Mouse (Mus musculus) erythroblast, adult 5-6 weeks (primary cell): ENCODE measurements around the gene Srsf12. TPM values are rescaled to one million over a fixed set of nuclear protein-coding genes. Genes with fewer than 3 reads are reported as not detected.

Source experiments
- ATAC-seq: replicated peaks from 2 replicates; pipeline ENCODE4 v1.8.0; 2016; ENCODE audit warnings: moderate number of reproducible peaks, mild to moderate bottlenecking, moderate TSS enrichment, inconsistent platforms; ENCODE audit not compliant: poor library complexity, low FRiP score, severe bottlenecking
- total RNA-seq, 2 experiments: library from RNA; stranded (forward) in 1 of 2; stranded (reverse) in 1 of 2; fragments of 150-400 nt in 1 of 2; fragments of 200-764, 138-1000 nt in 1 of 2; gene quantifications; 2 replicates each; pipeline versions ENCODE4 v1.2.3 to v1.2.4; 2015 to 2017; ENCODE audit warnings: low replicate concordance in 2 of 2

Gene Srsf12
- total RNA-seq (2015; ENCODE audit: low replicate concordance) (not detected in 2 replicates), total RNA-seq (2017; ENCODE audit: low replicate concordance) (0.09 and 0.14 TPM in 2 replicates)

DNA sequence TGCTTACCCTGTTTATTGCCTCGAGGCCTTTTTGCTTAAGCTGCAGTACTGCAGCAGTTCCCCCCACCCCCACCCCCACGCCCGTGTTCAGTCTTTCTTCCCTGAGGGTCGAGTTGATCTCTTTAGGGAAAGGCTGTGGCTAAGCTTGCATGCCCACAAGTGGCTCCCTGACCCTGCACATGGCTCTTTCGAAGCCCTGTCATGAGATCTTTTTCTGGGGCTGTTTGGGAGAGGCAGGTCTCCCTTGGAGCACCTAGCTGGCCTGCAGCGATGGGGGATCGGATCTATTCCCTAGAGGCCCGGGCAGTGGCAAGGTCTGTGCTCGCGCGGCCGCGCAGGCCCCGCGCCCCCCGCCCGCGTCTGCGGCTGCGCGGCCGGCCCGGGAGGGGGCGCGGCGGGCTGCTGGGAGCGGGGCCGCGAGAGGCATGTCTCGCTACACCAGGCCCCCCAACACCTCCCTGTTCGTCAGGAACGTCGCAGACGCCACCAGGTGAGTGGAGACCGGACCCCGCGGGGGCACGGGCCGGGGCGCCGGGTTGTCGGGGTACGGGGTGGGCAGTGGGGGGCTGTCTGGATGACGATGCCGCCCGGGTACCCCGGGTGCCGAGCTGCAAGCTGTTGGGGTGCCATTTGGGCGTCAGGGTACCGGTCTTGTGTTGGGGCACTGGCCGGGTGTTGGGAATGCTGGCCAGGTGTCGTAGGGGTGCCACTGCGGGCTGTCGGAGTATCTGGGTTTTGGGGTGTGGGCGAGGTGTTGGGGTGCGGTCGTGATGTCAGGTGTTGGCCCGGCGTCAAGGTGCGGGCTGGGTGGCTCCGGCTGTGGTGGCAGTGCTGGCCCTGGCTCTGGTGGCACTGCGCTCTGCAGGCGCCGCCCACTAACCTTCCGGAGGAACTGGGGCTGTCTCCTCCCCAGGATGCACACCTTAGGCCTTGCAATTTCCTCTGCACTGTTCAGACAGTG lies at the start of gene Srsf12:
Gene Srsf12 (plus strand): TSS at position 111 of the 961 bp plus-strand sequence.
- ATAC-seq = no peak

DNA sequence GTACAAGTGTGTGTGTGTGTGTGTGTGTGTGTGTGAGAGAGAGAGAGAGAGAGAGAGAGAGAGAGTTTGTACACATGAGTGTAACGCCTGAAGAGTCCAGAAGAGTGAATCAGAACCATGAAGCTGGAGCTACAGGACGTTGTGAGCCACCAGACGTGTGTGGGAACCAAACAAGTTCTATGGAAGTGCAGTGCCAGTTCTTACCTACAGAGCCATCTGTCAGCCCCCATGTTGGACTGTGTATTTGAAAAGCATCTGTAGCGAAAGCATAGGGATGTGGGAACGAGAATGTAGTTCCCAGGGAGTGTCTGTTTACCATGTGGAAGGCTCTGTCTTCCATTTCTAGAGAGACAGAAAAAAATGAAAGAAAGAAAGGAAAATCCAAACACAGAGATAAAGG lies 25.3 kb upstream of the Srsf12 start:
- no peak for ATAC-seq

DNA sequence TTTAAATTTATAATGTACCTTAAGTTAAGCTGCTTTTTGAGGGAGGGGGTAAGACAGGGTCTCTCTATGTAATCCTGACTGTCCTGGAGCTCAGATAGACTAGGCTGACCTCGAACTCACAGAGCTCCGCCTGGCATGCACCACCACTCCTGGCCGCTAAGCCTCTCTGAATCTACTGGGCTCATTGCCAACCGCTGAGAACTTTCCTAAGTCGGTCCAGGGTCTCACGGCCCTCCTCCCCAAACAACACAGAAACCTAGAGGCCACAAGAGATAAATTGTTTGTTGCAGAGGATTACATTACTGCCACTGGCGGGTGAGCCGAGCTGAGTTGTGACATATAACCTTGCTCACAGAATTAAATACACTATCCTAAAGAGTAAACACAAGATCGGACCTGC lies 20.6 kb upstream of the Srsf12 start:
- 0 out of 2 replicates have a peak, but pooled peaks have one; percentile 50 for ATAC-seq

DNA sequence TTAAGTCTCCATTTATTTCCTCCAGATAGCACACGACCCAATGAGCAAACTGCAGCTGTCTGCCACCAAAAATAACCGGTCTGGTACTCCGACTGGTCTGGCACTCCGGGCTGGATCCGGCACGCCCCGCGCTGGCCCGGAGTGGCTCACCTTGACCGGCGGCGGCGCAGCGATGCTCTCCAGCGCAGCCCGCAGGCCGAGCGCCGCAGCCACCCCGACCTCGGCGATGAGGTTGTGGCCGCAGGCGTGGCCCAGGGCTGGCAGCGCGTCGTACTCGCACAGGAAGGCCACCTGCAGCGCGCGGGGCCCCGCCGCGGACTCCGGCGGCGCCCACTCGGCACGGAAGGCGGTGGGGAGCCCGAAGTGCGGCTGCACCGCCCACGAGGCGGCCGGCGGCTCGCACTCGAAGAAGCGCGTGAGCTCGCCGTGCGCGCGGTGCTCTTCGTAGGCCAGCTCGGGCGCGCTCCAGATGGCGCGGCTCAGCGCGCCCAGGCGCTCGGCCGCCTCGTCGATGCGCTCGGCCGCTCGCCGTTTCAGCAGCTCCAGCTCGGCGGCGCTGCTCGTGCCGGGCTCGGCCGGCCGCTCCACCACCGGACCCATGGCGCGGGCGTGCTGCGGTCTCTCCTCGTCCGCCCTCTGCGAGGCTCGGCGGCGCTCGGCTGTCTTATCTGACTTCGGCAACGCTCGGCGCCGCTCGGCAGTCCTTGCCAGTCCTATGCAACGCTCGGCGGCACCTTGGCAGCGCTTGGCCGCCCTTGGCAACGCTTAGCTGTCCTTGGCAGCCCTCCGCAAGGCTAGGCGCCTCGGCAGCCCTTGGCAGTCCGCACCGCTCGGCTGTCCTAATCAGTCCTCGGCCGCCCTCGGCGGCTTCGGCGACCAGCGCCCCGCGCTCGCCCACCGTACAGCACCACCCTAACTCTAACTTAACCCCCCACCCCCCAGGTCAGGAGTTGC lies 19.7 kb upstream of the Srsf12 start:
- peak; percentile 78 for ATAC-seq

DNA sequence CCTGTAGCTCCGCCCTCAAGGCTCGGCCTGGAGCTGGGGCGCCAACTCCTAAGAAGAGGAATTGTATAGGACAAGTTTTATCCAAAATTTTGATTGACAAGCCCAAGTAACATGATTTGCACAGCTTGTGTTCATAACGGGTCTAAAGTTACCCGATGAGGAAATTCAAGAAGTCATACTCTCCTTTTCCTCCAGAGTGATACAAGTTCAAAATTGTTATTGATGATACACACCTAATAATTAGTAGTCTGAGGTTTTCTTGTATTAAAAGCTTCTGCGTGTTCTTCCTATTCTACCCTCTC lies 19.1 kb upstream of the Srsf12 start, which contains the start of gene Pm20d2:
Gene Pm20d2 (minus strand): TSS at position 3 of the 302 bp plus-strand sequence.
- no peak for ATAC-seq

DNA sequence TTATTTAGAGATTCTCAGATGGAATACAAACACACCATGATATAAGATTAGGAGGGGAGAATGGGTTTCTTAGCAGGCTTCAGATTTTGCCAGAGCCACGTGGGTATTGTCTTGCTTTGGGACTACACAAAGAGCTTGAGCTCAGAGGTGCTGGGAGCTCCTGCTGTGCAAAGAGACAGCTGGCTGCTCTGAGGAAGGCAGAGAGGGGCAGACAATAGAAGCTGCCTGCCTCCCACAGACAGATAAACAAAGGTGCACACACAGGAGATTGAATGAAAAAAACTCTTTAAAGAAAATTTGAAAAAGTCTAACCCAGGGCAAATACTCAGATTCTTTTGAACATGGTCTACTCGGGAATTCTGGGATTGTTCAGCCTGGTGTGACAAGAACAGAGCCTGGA lies 10.7 kb upstream of the Srsf12 start:
- no peak for ATAC-seq

DNA sequence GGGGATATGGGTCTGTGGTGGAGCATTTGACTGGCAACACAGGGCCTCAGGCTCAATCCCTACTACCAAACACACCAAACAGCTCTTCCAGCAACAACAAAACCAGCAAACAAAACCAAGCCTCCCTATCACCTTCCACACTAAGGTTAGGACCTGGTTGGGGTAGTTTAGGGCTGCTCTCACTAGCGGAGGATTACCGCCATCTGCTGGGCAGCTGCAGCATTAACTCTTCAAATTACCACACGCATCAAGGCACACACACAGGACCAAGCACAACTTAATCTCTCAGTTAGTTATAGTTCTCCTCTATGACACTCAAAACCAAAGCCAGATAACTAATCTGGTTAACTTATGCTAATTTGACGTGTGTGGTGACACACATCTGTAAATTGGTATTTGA lies 4.1 kb upstream of the Srsf12 start:
- ATAC-seq = peak; percentile 79

DNA sequence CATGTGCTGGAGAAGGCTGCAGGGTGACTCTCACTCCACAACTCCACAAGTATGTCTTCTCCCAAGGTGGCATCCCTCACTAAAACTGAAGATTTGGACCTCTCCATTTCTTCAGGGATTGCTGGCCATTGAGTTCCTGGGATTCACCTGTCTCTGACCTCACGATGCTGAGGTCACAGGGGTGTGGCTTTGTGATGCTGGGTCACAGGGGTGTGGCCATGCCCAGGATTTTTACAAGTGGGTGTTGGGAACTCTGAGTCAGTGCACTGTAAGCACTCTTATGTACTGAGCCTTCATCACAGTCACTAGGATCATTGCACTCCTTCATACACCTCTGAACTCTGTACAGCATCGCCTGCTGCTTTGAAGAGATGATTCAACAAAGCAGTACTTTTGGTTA lies 1.2 kb upstream of the Srsf12 start:
- ATAC-seq = no peak

DNA sequence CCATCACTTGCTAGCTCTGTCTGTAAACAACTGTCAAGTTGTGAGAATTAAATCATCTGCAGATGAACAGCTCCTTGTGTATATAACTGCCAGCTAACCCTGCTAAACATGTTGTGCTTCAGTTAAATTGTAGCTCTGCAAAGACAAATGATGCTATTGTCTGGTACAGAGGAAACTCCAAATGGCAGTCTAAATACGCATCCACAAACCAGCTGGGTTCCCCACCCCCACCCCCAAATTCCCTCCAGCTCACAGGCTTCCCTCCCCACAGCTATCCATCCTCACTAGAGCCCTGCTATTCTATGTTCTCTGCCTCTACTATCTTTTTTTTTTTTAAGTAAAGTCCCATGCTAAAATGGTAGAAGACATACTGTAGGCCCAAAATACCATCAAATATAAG lies 13.1 kb downstream of the Srsf12 start:
- ATAC-seq = no peak

DNA sequence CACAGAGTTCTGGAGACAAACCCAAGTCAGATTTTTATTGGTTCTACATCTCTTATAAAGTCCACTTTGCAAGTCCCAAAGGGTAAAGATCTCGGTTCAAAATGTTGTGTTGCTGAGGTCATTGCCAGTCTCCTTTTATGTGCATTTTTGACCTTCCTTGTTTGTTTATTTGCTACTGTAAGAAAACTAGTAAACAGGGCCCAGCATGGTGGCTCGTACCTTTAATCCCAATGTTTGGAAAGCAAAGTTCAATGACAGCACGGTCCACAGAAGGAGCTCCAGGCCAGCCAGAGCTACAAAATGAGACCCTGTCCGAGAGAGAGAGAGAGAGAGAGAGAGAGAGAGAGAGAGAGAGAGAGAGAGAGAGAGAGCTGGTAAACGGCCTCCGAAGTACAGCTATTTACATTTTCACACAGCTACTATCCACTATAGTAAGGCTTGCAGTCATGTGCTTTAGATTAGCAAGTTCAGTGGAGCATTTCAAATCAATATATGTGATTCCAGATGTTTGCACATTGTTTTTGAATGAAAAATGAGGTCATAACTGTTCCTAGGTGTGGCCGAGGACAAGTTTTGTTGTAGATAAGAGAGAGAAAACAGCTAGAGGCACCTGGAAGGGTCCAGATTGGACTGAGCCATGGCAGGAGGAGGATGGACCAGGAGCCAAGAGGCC lies 15.3 kb downstream of the Srsf12 start:
- no peak for ATAC-seq

DNA sequence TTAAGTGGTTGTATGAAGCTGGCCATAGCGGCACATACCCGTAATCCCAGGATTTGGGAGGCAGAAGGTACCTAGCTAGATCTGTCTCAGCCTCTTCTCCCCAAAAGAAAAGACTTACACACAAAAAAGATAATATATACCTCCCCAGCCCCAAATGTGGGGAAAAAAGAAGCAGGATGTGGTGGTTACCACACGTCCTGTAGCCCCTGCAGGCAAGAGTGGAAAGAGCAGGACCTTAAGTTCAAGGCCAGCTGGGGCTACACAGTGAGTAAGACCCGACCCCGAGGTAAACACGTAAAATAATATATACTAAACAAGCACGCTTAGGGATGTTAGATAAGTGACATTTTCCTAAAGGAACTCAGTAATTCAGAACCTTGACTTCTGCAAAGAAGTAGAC lies 18.4 kb downstream of the Srsf12 start:
- no peak for ATAC-seq

DNA sequence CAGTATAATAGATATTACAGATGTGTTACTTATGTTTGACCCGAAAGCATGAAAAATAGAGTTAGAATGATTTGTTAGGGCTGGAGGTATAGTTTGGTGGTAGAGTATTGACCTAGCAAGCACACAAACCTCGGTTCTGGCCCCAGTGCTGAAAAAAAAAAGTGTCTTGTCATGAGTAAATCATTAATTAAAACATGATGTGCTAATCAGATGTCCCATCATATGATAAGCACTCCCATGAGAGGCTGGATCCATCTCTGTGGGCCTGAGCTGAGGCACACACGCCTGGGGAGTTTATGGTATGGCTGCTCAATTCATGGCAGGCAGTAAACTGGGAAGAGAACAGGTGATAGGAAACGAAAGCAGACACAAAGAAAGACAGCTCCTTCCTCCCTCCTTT lies 20.8 kb downstream of the Srsf12 start:
- ATAC-seq = no peak

DNA sequence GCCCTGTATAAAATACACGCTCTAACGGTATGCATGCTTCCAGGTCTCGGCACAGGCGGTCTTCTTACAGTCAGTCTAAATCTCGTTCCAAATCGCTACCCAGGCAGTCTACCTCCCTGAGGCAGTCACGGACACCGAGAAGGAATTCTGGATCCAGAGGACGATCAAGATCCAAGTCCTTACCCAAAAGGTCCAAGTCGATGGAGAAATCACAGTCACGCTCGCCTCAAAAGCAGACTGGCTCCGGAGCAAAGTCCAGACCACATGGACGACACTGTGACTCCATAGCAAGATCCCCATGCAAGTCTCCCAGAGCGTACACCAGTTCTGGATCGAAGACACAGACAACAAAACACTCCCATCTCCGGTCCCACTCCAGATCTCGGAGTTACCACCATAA lies 22.1 kb downstream of the Srsf12 start:
- ATAC-seq = no peak

DNA sequence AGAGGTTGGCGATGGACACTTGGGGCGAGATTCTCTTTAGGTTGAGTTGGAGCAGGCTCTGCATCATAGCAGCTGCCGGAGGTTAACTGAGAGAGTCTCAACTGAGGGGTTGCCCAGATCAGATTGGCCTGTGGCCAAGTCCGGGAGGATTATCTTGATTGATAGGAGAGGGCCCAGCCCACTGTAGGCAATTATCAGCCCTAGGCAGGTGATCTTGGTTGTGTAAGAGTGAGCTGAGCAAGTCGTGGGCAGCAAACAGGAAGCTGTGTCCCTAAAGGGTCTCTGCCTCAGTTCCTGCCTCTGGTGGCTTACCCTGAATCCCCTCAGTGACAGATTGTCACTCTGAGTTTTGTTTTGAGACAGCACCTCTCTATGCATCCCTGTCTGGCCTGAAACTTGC lies 33.7 kb downstream of the Srsf12 start:
- ATAC-seq = no peak

DNA sequence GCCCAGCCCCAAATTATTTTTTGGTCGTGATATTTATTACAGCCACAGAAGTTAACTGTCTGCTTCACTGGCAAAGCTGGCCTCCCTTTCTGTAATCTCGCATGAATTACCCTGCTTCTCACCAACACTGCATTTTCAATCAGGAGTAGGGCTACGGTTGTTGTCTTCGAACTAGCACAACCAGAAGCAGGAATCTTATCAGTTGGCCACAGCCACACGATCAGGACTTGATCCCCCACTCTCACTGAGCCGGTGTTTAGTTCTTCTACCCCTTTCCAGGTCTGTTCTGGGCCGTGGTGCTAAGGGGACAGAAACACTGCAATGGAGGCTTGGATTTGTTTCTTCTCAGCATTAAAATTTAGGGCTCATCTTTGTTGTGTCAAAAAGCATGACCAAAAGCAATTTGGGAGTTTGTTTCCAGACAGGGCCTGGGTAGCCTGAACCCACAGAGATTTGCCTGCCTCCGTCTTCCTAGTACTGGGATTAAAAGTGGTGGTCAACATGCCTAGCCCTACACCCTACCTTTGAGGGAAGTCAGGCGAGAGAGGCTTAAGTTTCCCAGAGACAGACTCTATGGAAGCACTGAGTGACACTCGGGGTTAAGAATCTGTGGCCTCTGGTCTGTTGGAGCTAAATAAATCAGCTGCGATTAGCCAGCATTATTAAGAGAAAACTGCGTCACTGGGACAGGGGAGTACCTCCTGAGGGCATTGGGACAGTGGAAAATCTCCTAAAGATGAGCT lies 34.4 kb downstream of the Srsf12 start:
- no peak for ATAC-seq

DNA sequence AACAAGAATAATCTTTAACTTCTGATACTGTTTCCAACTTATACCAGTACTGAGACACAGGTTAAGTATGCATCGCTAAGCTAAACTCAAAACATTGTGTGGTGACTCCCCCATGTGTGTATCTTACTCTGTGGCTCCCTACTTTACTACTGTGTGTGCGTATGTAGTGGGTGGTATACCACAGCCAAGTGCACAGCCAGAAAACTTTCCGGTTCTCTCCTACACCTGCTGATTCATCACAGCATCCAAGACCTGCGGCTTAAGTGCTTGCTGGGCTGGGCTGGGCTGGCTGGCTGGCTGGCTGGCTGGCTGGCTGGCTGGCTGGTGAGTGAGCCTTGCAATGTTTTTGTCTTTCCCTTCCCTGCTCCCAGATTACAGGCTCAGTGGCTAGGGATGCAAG lies 35.1 kb downstream of the Srsf12 start:
- no peak for ATAC-seq

DNA sequence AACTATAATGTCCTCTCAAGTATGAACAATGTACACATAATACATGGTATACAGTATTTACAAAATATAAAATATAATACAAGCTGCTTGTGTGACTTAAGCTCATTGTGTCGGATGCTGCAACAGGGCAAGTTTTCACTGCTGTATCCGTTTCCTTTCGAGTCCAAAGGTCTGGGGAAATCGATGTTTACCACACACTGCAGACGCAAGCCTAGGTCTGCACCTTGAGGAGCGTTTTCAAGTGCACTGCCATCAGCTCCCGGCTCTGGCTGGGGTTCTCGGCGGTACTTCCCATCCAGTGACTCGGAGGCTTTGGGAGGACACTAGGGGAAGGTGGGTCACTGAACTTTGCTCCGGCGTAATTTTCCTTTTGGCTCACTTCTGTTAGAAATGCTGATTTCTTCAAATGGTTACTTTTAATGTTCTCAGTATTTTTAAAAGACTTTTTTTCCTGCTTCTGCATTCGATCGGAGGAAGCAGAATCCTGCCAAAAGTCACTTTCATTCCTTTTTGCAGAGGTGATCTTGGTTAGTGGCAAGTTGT lies 37.1 kb downstream of the Srsf12 start:
- ATAC-seq = no peak

DNA sequence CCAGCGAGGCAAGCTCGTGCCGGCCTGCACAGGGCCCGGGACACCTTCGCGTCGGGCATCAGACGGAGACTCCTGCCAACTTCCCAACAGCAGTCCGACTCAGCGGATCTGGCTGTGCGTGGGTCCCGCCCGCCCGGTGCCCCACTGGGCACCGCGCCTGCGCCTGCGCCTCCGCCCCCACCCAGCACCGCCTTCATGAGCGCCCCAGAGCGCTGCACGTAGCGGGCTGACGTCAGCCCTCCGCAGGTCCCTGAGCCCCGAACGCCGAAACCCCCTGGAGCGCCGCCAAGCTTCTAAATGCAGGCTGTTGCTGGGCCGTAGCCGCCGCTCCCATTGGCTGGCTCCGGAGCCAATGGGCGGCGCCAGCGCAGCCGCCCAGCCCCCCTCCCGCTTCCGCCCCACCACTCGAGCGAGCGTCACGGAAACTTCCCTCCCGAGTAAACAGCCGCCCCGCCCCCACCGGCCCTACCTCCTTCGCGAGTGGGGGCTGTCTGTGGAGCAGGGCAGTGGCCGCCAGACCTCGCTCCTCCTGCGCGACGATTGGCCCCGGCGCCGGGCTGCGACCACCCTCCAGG lies 38.8 kb downstream of the Srsf12 start:
- peak; percentile 85 for ATAC-seq
